Mouse (Mus musculus): ENCODE measurements around the gene Ttll13. TPM values are rescaled to one million over a fixed set of nuclear protein-coding genes. Genes with fewer than 3 reads are reported as not detected.
A peak's percentile ranks its signal among the peaks of the same experiment; 100 is the strongest.

Gene Ttll13
- polyA plus RNA-seq, 1 experiment, result 1.2 TPM

DNA sequence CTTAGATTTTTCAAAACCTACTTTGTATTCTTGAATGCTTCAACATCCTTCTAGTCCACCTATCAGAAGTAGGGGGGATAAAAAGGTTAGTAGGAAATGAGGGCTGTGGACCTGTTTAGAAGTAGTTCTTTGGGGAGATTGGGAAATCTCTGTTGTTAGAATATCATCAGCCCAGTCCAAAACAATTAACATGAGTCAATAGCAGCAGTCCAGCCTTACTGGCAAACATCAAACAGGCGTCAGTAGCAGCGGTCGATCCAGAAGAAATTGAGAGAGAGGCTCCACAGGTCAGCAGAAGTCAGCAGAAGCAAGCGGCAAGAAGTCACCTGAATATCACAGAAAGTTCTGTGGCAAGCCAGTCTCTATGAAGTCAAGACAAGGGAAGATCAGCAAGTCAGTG lies 1.3 kb upstream of the Ttll13 start:
- H3K36me3 ChIP-seq (ENCODE audit: control insufficient read depth, insufficient read depth, low read length, poor library complexity, severe bottlenecking), result no peaks in the 10 kb centered on the region

DNA sequence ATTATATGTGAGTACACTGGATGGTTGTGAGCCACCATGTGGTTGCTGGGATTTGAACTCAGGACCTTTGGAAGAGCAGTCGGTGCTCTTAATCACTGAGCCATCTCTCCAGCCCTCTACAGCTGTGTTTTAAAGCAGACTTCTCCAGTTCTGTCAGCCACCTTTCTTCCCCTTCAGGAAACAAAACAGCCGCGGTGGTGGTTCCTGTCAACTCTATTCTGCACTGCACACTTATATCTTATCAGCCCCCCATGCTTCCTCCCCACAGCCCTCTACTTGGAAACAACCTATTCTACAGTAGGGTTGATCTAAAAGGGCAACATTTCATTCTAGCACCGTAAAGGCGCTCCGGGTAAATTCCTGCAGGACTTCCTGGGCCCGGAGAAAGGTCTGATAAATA lies 683 bp downstream of the Ttll13 start:
- H3K4me1 ChIP-seq (ENCODE audit: control insufficient read depth, insufficient read depth, low read length), result peaks cover 2% of the 10 kb centered on the region
- H3K9ac ChIP-seq (ENCODE audit: low read depth, poor library complexity, severe bottlenecking), result peak overlapping the region; percentile 67
- no peaks in the 10 kb centered on the region for H3K27me3 ChIP-seq (ENCODE audit: control insufficient read depth, insufficient read depth, low read length, poor library complexity, severe bottlenecking)
- H3K4me3 ChIP-seq (ENCODE audit: low read depth, low read length), result no peak overlapping the region
- TF ChIP-seq CTCF (IDR thresholded peaks at IDR 0.05; ENCODE audit: low read depth, low read length), result no peak
- TF ChIP-seq POLR2A (IDR thresholded peaks at IDR 0.05; ENCODE audit: insufficient read depth, low read length), result no peak
- TF ChIP-seq EP300 (IDR thresholded peaks at IDR 0.05; ENCODE audit: insufficient read depth, low read depth, low read length), result no peak
- no peaks in the 10 kb centered on the region for H3K36me3 ChIP-seq (ENCODE audit: control insufficient read depth, insufficient read depth, low read length, poor library complexity, severe bottlenecking)
- no peak overlapping the region for H3K27ac ChIP-seq (ENCODE audit: insufficient read depth, low read length)
- H3K9me3 ChIP-seq (replicated peaks; ENCODE audit: control insufficient read depth, insufficient read depth, low read length, poor library complexity, severe bottlenecking), result no peaks in the 10 kb centered on the region

More for the DNA sequence above, 1.3 kb upstream of the Ttll13 start:
- H3K4me1 ChIP-seq (ENCODE audit: control insufficient read depth, insufficient read depth, low read length), result peaks cover under 1% of the 10 kb centered on the region
- no peak overlapping the region for H3K27ac ChIP-seq (ENCODE audit: insufficient read depth, low read length)
- no peaks in the 10 kb centered on the region for H3K27me3 ChIP-seq (ENCODE audit: control insufficient read depth, insufficient read depth, low read length, poor library complexity, severe bottlenecking)
- H3K4me3 ChIP-seq (ENCODE audit: low read depth, low read length), result no peak overlapping the region
- TF ChIP-seq EP300 (IDR thresholded peaks at IDR 0.05; ENCODE audit: insufficient read depth, low read depth, low read length) (no peak), POLR2A (IDR thresholded peaks at IDR 0.05; ENCODE audit: insufficient read depth, low read length) (no peak), CTCF (IDR thresholded peaks at IDR 0.05; ENCODE audit: low read depth, low read length) (no peak)
- H3K9me3 ChIP-seq (replicated peaks; ENCODE audit: control insufficient read depth, insufficient read depth, low read length, poor library complexity, severe bottlenecking), result no peaks in the 10 kb centered on the region
- no peak overlapping the region for H3K9ac ChIP-seq (ENCODE audit: low read depth, poor library complexity, severe bottlenecking)

DNA sequence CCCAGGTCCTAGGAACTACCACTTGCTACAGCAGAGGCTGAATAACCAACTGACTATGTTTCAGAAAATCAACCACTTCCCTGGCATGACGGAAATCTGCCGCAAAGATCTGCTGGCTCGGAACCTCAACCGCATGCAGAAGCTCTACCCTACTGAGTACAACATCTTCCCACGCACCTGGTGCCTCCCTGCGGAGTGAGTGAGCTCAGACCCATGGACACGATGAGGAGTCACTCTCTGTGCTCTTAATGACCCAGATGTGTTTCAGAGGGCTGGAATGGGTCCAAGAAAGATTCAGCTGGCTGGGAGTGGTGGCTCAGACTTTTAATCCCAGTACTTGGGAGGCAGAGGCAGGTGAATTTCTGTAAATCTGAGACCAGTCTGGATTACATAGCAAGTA lies 6.3 kb downstream of the Ttll13 start:
- no peak for TF ChIP-seq POLR2A (IDR thresholded peaks at IDR 0.05; ENCODE audit: insufficient read depth, low read length)
- no peak for TF ChIP-seq EP300 (IDR thresholded peaks at IDR 0.05; ENCODE audit: insufficient read depth, low read depth, low read length)
- no peak for TF ChIP-seq CTCF (IDR thresholded peaks at IDR 0.05; ENCODE audit: low read depth, low read length)
- Histone ChIP-seq H3K27me3 (ENCODE audit: control insufficient read depth, insufficient read depth, low read length, poor library complexity, severe bottlenecking) (no peaks in the 10 kb centered on the region), H3K27ac (ENCODE audit: insufficient read depth, low read length) (no peak overlapping the region), H3K9ac (ENCODE audit: low read depth, poor library complexity, severe bottlenecking) (no peak overlapping the region), H3K36me3 (ENCODE audit: control insufficient read depth, insufficient read depth, low read length, poor library complexity, severe bottlenecking) (no peaks in the 10 kb centered on the region), H3K4me3 (ENCODE audit: low read depth, low read length) (no peak overlapping the region), H3K4me1 (ENCODE audit: control insufficient read depth, insufficient read depth, low read length) (peaks cover 2% of the 10 kb centered on the region), H3K9me3 (replicated peaks; ENCODE audit: control insufficient read depth, insufficient read depth, low read length, poor library complexity, severe bottlenecking) (no peaks in the 10 kb centered on the region)

DNA sequence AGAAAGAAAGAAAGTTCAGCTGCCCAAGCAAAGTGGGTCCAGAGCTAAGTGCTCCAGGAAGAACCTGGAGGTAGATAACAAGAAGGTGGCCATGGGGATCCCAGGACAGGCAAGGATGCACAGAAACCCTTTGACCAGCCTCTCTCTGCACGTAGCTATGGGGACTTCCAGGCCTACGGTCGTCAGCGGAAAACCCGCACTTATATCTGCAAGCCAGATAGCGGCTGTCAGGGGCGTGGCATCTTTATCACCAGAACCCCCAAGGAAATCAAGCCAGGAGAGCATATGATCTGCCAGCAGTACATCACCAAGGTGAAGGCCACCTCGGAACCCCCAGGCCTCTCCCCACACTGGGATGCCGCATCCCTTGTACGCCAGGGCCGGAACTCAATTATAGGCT lies 6.7 kb downstream of the Ttll13 start:
- Histone ChIP-seq H3K4me1 (ENCODE audit: control insufficient read depth, insufficient read depth, low read length) (peaks cover 2% of the 10 kb centered on the region), H3K36me3 (ENCODE audit: control insufficient read depth, insufficient read depth, low read length, poor library complexity, severe bottlenecking) (no peaks in the 10 kb centered on the region), H3K9ac (ENCODE audit: low read depth, poor library complexity, severe bottlenecking) (no peak overlapping the region), H3K4me3 (ENCODE audit: low read depth, low read length) (no peak overlapping the region), H3K27ac (ENCODE audit: insufficient read depth, low read length) (no peak overlapping the region), H3K9me3 (replicated peaks; ENCODE audit: control insufficient read depth, insufficient read depth, low read length, poor library complexity, severe bottlenecking) (no peaks in the 10 kb centered on the region), H3K27me3 (ENCODE audit: control insufficient read depth, insufficient read depth, low read length, poor library complexity, severe bottlenecking) (no peaks in the 10 kb centered on the region)
- TF ChIP-seq EP300 (IDR thresholded peaks at IDR 0.05; ENCODE audit: insufficient read depth, low read depth, low read length) (no peak), CTCF (IDR thresholded peaks at IDR 0.05; ENCODE audit: low read depth, low read length) (no peak), POLR2A (IDR thresholded peaks at IDR 0.05; ENCODE audit: insufficient read depth, low read length) (no peak)

DNA sequence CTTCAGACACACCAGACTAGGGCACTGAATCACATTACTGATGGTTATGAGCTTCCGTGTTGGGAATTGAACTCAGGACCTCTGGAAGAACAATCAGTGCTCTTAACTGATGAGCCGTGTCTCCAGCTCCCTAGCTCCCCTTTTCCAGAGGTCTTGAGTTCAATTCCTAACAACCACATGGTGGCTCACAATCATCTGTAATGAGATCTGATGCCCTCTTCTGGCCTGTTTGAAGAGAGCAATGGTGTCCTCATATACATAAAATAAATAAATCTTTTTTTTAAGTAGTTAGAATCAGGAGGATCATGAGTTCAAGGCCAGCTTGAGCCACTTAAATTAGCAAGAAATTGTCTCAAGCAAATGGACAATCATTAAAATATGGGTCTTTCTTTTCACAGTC lies 9.8 kb downstream of the Ttll13 start:
- no peak overlapping the region for H3K27ac ChIP-seq (ENCODE audit: insufficient read depth, low read length)
- TF ChIP-seq POLR2A (IDR thresholded peaks at IDR 0.05; ENCODE audit: insufficient read depth, low read length), result no peak
- TF ChIP-seq EP300 (IDR thresholded peaks at IDR 0.05; ENCODE audit: insufficient read depth, low read depth, low read length), result no peak
- TF ChIP-seq CTCF (IDR thresholded peaks at IDR 0.05; ENCODE audit: low read depth, low read length), result no peak
- H3K4me3 ChIP-seq (ENCODE audit: low read depth, low read length), result no peak overlapping the region
- H3K27me3 ChIP-seq (ENCODE audit: control insufficient read depth, insufficient read depth, low read length, poor library complexity, severe bottlenecking), result no peaks in the 10 kb centered on the region
- peaks cover 2% of the 10 kb centered on the region for H3K4me1 ChIP-seq (ENCODE audit: control insufficient read depth, insufficient read depth, low read length)
- no peak overlapping the region for H3K9ac ChIP-seq (ENCODE audit: low read depth, poor library complexity, severe bottlenecking)
- no peaks in the 10 kb centered on the region for H3K9me3 ChIP-seq (replicated peaks; ENCODE audit: control insufficient read depth, insufficient read depth, low read length, poor library complexity, severe bottlenecking)
- no peaks in the 10 kb centered on the region for H3K36me3 ChIP-seq (ENCODE audit: control insufficient read depth, insufficient read depth, low read length, poor library complexity, severe bottlenecking)

DNA sequence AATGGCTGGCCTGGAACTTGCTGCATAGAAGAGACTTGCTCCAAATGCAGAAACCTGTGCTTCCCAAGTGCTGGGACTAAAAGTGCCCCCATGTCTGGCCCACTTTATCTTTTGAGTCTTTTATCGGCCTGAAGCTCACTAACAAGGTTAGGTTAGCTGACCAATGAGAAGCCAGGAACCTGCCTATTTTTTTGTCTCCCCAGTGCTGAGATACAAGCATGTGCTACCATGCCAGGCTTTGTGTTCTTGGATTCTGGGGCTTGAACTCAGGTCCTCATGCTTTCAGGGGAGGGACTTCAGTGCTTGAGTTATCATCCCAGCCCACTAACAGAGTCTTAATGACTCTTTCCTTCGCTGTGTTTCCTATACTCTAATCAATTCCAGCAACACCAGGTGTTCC lies 11.5 kb downstream of the Ttll13 start:
- TF ChIP-seq POLR2A (IDR thresholded peaks at IDR 0.05; ENCODE audit: insufficient read depth, low read length) (no peak), CTCF (IDR thresholded peaks at IDR 0.05; ENCODE audit: low read depth, low read length) (no peak), EP300 (IDR thresholded peaks at IDR 0.05; ENCODE audit: insufficient read depth, low read depth, low read length) (no peak)
- Histone ChIP-seq H3K27ac (ENCODE audit: insufficient read depth, low read length) (no peak overlapping the region), H3K27me3 (ENCODE audit: control insufficient read depth, insufficient read depth, low read length, poor library complexity, severe bottlenecking) (no peaks in the 10 kb centered on the region), H3K4me3 (ENCODE audit: low read depth, low read length) (no peak overlapping the region), H3K4me1 (ENCODE audit: control insufficient read depth, insufficient read depth, low read length) (peaks cover 2% of the 10 kb centered on the region), H3K36me3 (ENCODE audit: control insufficient read depth, insufficient read depth, low read length, poor library complexity, severe bottlenecking) (no peaks in the 10 kb centered on the region), H3K9ac (ENCODE audit: low read depth, poor library complexity, severe bottlenecking) (peak overlapping the region; percentile 5; the same call in 1 of the 2 replicates), H3K9me3 (replicated peaks; ENCODE audit: control insufficient read depth, insufficient read depth, low read length, poor library complexity, severe bottlenecking) (no peaks in the 10 kb centered on the region)

All from ES-Bruce4 (cell line).